Mouse (Mus musculus): ENCODE data around the gene Cdhr4. TPM values are rescaled to one million over a fixed set of nuclear protein-coding genes. Genes with fewer than 3 reads are reported as not detected.
A peak's percentile ranks its signal among the peaks of the same experiment; 100 is the strongest.

The Cdhr4 gene
- polyA plus RNA-seq (2016; fragmentation: Nextera tagmentation; extraction: Ambion mirVana) = 5.0 and 7.2 TPM in 2 replicates

- H3K4me3 ChIP-seq = no peak within 1 kb of the TSS
- no peaks in the 10 kb centered on the region for H3K4me1 ChIP-seq
- WGBS = 57% methylated on average over 2 of the region's 2 CpGs
- H3K36me3 ChIP-seq = no peaks in the 10 kb centered on the region
- no peaks in the 10 kb centered on the region for H3K9me3 ChIP-seq
- no peak within 1 kb of the TSS for H3K27ac ChIP-seq
- H3K27me3 ChIP-seq (replicated peaks) = no peaks in the 10 kb centered on the region
- no peak within 1 kb of the TSS for H3K4me2 ChIP-seq (replicated peaks)
- ATAC-seq (ENCODE audit: low FRiP score, low read depth) = no peak
- no peak within 1 kb of the TSS for H3K9ac ChIP-seq
These were observed at the start of gene Cdhr4 for GRCm38 (mm10) chr9:107992197-107992596. Gene Cdhr4, plus strand, starts transcription at chr9:107992497.

- no peak overlapping the region for H3K4me2 ChIP-seq (replicated peaks)
- H3K4me1 ChIP-seq = peaks cover 8% of the 10 kb centered on the region
- ATAC-seq (ENCODE audit: low FRiP score, low read depth) = no peak
- 90% methylated on average over 31 of the region's 31 CpGs for WGBS
- H3K9ac ChIP-seq = no peak overlapping the region
- H3K9me3 ChIP-seq = no peaks in the 10 kb centered on the region
- H3K27ac ChIP-seq = no peak overlapping the region
- H3K36me3 ChIP-seq = no peaks in the 10 kb centered on the region
- H3K27me3 ChIP-seq (replicated peaks) = no peaks in the 10 kb centered on the region
- H3K4me3 ChIP-seq = no peak overlapping the region
These were observed 44.8 kb upstream of the Cdhr4 start for GRCm38 (mm10) chr9:107947241-107948194.

GRCm38 (mm10) chr9:107949184-107949921 is 42.9 kb upstream of the Cdhr4 start:
- Histone ChIP-seq H3K27me3 (replicated peaks) (no peaks in the 10 kb centered on the region), H3K27ac (no peak overlapping the region), H3K4me1 (peaks cover 8% of the 10 kb centered on the region), H3K36me3 (no peaks in the 10 kb centered on the region), H3K4me3 (no peak overlapping the region), H3K4me2 (replicated peaks) (no peak overlapping the region), H3K9me3 (no peaks in the 10 kb centered on the region), H3K9ac (no peak overlapping the region)
- 86% methylated on average over 13 of the region's 13 CpGs for WGBS
- no peak for ATAC-seq (ENCODE audit: low FRiP score, low read depth)

GRCm38 (mm10) chr9:107949922-107950235 is 42.4 kb upstream of the Cdhr4 start, which contains the start of gene Traip:
Gene Traip, plus strand, starts transcription at chr9:107950136.
- Histone ChIP-seq H3K9ac (peak within 1 kb of the TSS; percentile 60), H3K27ac (peak within 1 kb of the TSS; percentile 71; the same call in 1 of the 2 replicates)
- WGBS = 91% methylated on average over 10 of the region's 10 CpGs

GRCm38 (mm10) chr9:107950460-107951355 is 41.6 kb upstream of the Cdhr4 start:
- Histone ChIP-seq H3K4me1 (peaks cover 8% of the 10 kb centered on the region), H3K4me2 (replicated peaks) (peak overlapping the region; percentile 84), H3K4me3 (peak overlapping the region; percentile 49), H3K27ac (peak overlapping the region; percentile 71; the same call in 1 of the 2 replicates), H3K36me3 (0 out of 2 replicates have a peak, but pooled peaks cover 2% of the 10 kb centered on the region), H3K9ac (peak overlapping the region; percentile 60), H3K9me3 (no peaks in the 10 kb centered on the region), H3K27me3 (replicated peaks) (no peaks in the 10 kb centered on the region)
- peak; percentile 97 for ATAC-seq (ENCODE audit: low FRiP score, low read depth)
- 12% methylated on average over 45 of the region's 45 CpGs for WGBS

More at GRCm38 (mm10) chr9:107949922-107950235, 42.4 kb upstream of the Cdhr4 start, which contains the start of gene Traip:
- no peak for ATAC-seq (ENCODE audit: low FRiP score, low read depth)
- no peaks in the 10 kb centered on the region for H3K27me3 ChIP-seq (replicated peaks)
- H3K4me1 ChIP-seq = peaks cover 8% of the 10 kb centered on the region
- H3K4me3 ChIP-seq = peak within 1 kb of the TSS; percentile 49
- no peaks in the 10 kb centered on the region for H3K9me3 ChIP-seq
- no peaks in the 10 kb centered on the region for H3K36me3 ChIP-seq
- H3K4me2 ChIP-seq (replicated peaks) = peak within 1 kb of the TSS; percentile 84

- no peaks in the 10 kb centered on the region for H3K27me3 ChIP-seq (replicated peaks)
- H3K4me2 ChIP-seq (replicated peaks) = no peak overlapping the region
- H3K9me3 ChIP-seq = no peaks in the 10 kb centered on the region
- no peak overlapping the region for H3K9ac ChIP-seq
- no peak overlapping the region for H3K27ac ChIP-seq
- 82% methylated on average over 6 of the region's 6 CpGs for WGBS
- peaks cover 26% of the 10 kb centered on the region for H3K36me3 ChIP-seq
- peaks cover 8% of the 10 kb centered on the region for H3K4me1 ChIP-seq
- ATAC-seq (ENCODE audit: low FRiP score, low read depth) = no peak
- H3K4me3 ChIP-seq = no peak overlapping the region
These were observed 36.5 kb upstream of the Cdhr4 start for GRCm38 (mm10) chr9:107955613-107956289.

- whole genome bisulfite sequencing = 32% methylated on average over 6 of the region's 6 CpGs
- no peak overlapping the region for H3K4me3 ChIP-seq
These were observed 35.2 kb upstream of the Cdhr4 start for GRCm38 (mm10) chr9:107957141-107957540.

GRCm38 (mm10) chr9:107959896-107960295 is 32.4 kb upstream of the Cdhr4 start:
- no peak for ATAC-seq (ENCODE audit: low FRiP score, low read depth)
- Histone ChIP-seq H3K9ac (no peak overlapping the region), H3K4me1 (peaks cover 6% of the 10 kb centered on the region), H3K4me2 (replicated peaks) (no peak overlapping the region), H3K4me3 (no peak overlapping the region), H3K27me3 (replicated peaks) (no peaks in the 10 kb centered on the region), H3K27ac (no peak overlapping the region), H3K36me3 (peaks cover 35% of the 10 kb centered on the region), H3K9me3 (no peaks in the 10 kb centered on the region)
- 47% methylated on average over 6 of the region's 6 CpGs for WGBS

More at GRCm38 (mm10) chr9:107957141-107957540, 35.2 kb upstream of the Cdhr4 start:
- no peak for ATAC-seq (ENCODE audit: low FRiP score, low read depth)
- H3K4me1 ChIP-seq = peaks cover 6% of the 10 kb centered on the region
- H3K36me3 ChIP-seq = peaks cover 35% of the 10 kb centered on the region
- no peak overlapping the region for H3K9ac ChIP-seq
- H3K27ac ChIP-seq = no peak overlapping the region
- no peak overlapping the region for H3K4me2 ChIP-seq (replicated peaks)
- no peaks in the 10 kb centered on the region for H3K27me3 ChIP-seq (replicated peaks)
- H3K9me3 ChIP-seq = no peaks in the 10 kb centered on the region

GRCm38 (mm10) chr9:107960928-107961327 is 31.4 kb upstream of the Cdhr4 start:
- 85% methylated on average over 4 of the region's 4 CpGs for WGBS
- H3K9ac ChIP-seq = no peak overlapping the region
- H3K9me3 ChIP-seq = no peaks in the 10 kb centered on the region
- H3K27ac ChIP-seq = no peak overlapping the region
- ATAC-seq (ENCODE audit: low FRiP score, low read depth) = no peak
- peaks cover 6% of the 10 kb centered on the region for H3K4me1 ChIP-seq
- no peak overlapping the region for H3K4me2 ChIP-seq (replicated peaks)
- no peak overlapping the region for H3K4me3 ChIP-seq
- no peaks in the 10 kb centered on the region for H3K27me3 ChIP-seq (replicated peaks)
- H3K36me3 ChIP-seq = peaks cover 31% of the 10 kb centered on the region

- Histone ChIP-seq H3K27me3 (replicated peaks) (no peaks in the 10 kb centered on the region), H3K9me3 (no peaks in the 10 kb centered on the region), H3K9ac (no peak overlapping the region), H3K4me3 (no peak overlapping the region), H3K27ac (no peak overlapping the region), H3K36me3 (peaks cover 29% of the 10 kb centered on the region), H3K4me2 (replicated peaks) (no peak overlapping the region), H3K4me1 (peaks cover 6% of the 10 kb centered on the region)
- WGBS = 78% methylated on average over 10 of the region's 10 CpGs
- ATAC-seq (ENCODE audit: low FRiP score, low read depth) = no peak
These were observed 30.9 kb upstream of the Cdhr4 start for GRCm38 (mm10) chr9:107961351-107961762.

GRCm38 (mm10) chr9:107961881-107962280 is 30.4 kb upstream of the Cdhr4 start:
- Histone ChIP-seq H3K4me2 (replicated peaks) (no peak overlapping the region), H3K9me3 (no peaks in the 10 kb centered on the region), H3K36me3 (peaks cover 29% of the 10 kb centered on the region), H3K9ac (no peak overlapping the region; the same call in 1 of the 2 replicates), H3K4me3 (no peak overlapping the region), H3K27me3 (replicated peaks) (no peaks in the 10 kb centered on the region), H3K27ac (no peak overlapping the region), H3K4me1 (peaks cover 6% of the 10 kb centered on the region)
- no peak for ATAC-seq (ENCODE audit: low FRiP score, low read depth)
- WGBS = 62% methylated on average over 5 of the region's 5 CpGs

Measured in neural tube, embryonic 12.5 days (tissue).